Mouse (Mus musculus) hindbrain, embryonic 15.5 days (tissue): Measurements from ENCODE around the gene Art3. TPM values are rescaled to one million over a fixed set of nuclear protein-coding genes. Genes with fewer than 3 reads are reported as not detected.

Experiments
- ATAC-seq: fragments of 200-750 bp; cut with Nextera tagmentation; 2 replicates; pipeline ENCODE4 v1.8.0; 2017; ENCODE audit warnings: low read depth, moderate number of reproducible peaks, moderate TSS enrichment; ENCODE audit not compliant: low FRiP score
- H3K27ac ChIP-seq: fragments of 300-500 bp; sonication (generic); replicated peaks from 2 replicates; pipeline ENCODE4 v1.5.1; 2015; ENCODE audit warnings: mild to moderate bottlenecking, inconsistent platforms
- H3K27me3 ChIP-seq: fragments of 300-500 bp; sonication (generic); 2 replicates; pipeline ENCODE4 v1.6.1; 2015; ENCODE audit warnings: control low read depth, inconsistent platforms
- H3K36me3 ChIP-seq: fragments of 300-500 bp; sonication (generic); 2 replicates; pipeline ENCODE4 v1.6.1; 2015; ENCODE audit warnings: control low read depth, inconsistent platforms
- H3K4me1 ChIP-seq: fragments of 300-500 bp; sonication (generic); replicated peaks from 2 replicates; pipeline ENCODE4 v1.6.1; 2015; ENCODE audit warnings: control low read depth, inconsistent platforms
- H3K4me2 ChIP-seq: fragments of 300-500 bp; sonication (generic); 2 replicates; pipeline ENCODE4 v1.6.1; 2015; ENCODE audit warnings: moderate library complexity, mild to moderate bottlenecking, inconsistent platforms
- H3K4me3 ChIP-seq: fragments of 300-500 bp; sonication (generic); 2 replicates; pipeline ENCODE4 v1.5.1; 2015; ENCODE audit warnings: mild to moderate bottlenecking, inconsistent platforms
- H3K9ac ChIP-seq: fragments of 300-500 bp; sonication (generic); 2 replicates; pipeline ENCODE4 v1.6.1; 2015; ENCODE audit warnings: inconsistent platforms
- H3K9me3 ChIP-seq: fragments of 300-500 bp; sonication (generic); 2 replicates; pipeline ENCODE4 v1.6.1; 2016; ENCODE audit warnings: control low read depth, inconsistent platforms
- WGBS: fragments of 180-500 bp; shearing (Covaris S2); methylation state at CpG from one replicate; pipeline ENCODE4 v1.1.7; 2015; 5-methylcytosine and 5-hydroxymethylcytosine counted together
- polyA plus RNA-seq: library from polyadenylated mRNA; unstranded; fragments of >200 nt; fragmentation: Nextera tagmentation; extraction: Ambion mirVana; gene quantifications from 2 replicates; pipeline ENCODE4 v1.2.1, GENCODE M21; 2015

Art3 gene
- polyA plus RNA-seq, 1 experiment from 2014 or later, result 6.1 TPM

- H3K4me1 ChIP-seq, result 0 out of 2 replicates have a peak, but pooled peaks cover 5% of the 10 kb centered on the region
- 57% methylated on average over 13 of the region's 13 CpGs for WGBS
- H3K27me3 ChIP-seq, result no peaks in the 10 kb centered on the region
- no peak overlapping the region for H3K4me3 ChIP-seq
- peak overlapping the region; percentile 11; the same call in 1 of the 2 replicates for H3K27ac ChIP-seq
- ATAC-seq, result peak; percentile 88; the same call in 1 of the 2 replicates
- H3K4me2 ChIP-seq, result no peak overlapping the region
- H3K9me3 ChIP-seq, result no peaks in the 10 kb centered on the region
- no peaks in the 10 kb centered on the region for H3K36me3 ChIP-seq
- no peak overlapping the region for H3K9ac ChIP-seq
These were observed 37.7 kb downstream of the Art3 start for GRCm38 (mm10) chr5:92369151-92369994.

GRCm38 (mm10) chr5:92370392-92370791 lies 38.8 kb downstream of the Art3 start:
- H3K4me3 ChIP-seq, result no peak overlapping the region
- no peak for ATAC-seq
- H3K27ac ChIP-seq, result no peak overlapping the region
- no peaks in the 10 kb centered on the region for H3K36me3 ChIP-seq
- 0 out of 2 replicates have a peak, but pooled peaks cover 5% of the 10 kb centered on the region for H3K4me1 ChIP-seq
- WGBS, result 85% methylated on average over 6 of the region's 6 CpGs
- no peaks in the 10 kb centered on the region for H3K9me3 ChIP-seq
- no peaks in the 10 kb centered on the region for H3K27me3 ChIP-seq
- no peak overlapping the region for H3K9ac ChIP-seq
- H3K4me2 ChIP-seq, result no peak overlapping the region

DNA sequence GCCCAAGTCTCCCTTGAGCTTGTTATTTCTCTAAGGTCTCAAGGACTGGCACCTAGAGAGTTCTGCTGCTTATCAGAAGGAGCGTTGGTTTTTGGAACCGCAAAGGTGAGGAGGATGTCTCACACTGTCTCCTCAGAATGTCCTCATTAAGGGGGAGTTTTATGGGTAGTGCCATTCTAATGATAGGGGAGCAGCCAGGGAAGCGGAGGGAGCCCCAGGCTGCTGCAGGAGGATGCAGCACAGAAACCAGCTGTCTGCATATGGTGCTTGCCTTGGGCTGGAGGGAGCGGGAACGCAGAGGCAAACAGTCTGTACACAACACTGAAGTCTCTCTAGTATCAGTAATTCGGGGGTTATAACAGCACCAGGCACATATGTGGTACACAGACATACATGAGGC lies 39.3 kb downstream of the Art3 start:
- Histone ChIP-seq H3K4me2 (no peak overlapping the region), H3K36me3 (no peaks in the 10 kb centered on the region), H3K4me1 (0 out of 2 replicates have a peak, but pooled peaks cover 5% of the 10 kb centered on the region), H3K9ac (no peak overlapping the region), H3K27ac (no peak overlapping the region), H3K27me3 (no peaks in the 10 kb centered on the region), H3K4me3 (no peak overlapping the region), H3K9me3 (no peaks in the 10 kb centered on the region)
- no peak for ATAC-seq
- WGBS, result 69% methylated on average over 6 of the region's 6 CpGs

DNA sequence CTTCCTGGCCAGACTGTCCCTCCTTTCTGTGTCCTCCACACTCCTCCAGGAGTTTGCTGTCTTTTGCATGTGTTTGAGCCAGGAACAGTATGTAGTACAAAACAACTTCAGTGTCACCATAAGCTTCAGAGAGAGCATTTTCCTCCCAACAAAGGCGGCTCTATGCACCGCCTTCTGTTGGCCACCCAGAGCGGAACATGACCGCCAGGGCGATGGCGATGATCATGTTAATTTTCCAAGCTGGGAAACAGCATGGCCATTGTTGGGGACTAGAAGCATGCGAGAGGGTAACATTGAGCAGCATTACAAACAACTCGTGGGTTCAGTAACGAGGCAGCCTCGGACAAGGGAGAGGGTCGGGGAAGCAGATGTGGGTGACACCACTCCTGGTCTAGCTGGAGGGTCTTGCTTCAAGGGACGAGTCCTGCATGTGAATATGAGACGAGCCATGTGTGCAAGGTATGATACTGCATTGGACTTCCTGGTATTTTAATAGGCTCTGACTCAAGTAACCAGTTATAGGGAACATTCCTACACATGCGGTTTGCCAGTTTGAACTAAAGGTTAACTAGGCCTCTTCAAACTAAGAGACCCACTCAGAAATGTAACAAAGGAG lies 39.8 kb downstream of the Art3 start:
- Histone ChIP-seq H3K27me3 (no peaks in the 10 kb centered on the region), H3K27ac (no peak overlapping the region), H3K36me3 (no peaks in the 10 kb centered on the region), H3K4me1 (0 out of 2 replicates have a peak, but pooled peaks cover 5% of the 10 kb centered on the region), H3K9me3 (no peaks in the 10 kb centered on the region), H3K4me2 (no peak overlapping the region), H3K4me3 (no peak overlapping the region), H3K9ac (no peak overlapping the region)
- ATAC-seq, result peak; percentile 58; the same call in 1 of the 2 replicates
- 63% methylated on average over 14 of the region's 14 CpGs for WGBS

DNA sequence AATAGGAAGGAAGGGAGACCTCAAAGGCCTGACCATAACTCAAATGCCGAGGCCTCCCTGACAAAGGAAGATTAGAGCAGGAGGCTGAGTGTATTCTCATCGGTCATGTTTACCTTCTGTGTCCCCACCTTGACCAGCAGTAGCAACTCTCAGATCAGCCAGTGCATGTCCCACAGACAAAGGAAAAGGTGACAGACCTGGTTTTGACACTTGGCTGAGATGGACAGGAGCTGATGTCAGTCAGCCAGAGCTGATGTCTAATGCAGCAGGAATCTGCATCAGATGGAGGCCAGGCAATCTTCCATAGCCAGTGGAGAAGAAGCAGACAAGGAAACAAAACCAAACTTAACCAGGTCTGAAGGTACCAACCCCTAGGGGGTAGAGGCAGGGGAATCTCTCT lies 41.0 kb downstream of the Art3 start:
- Histone ChIP-seq H3K9ac (no peak overlapping the region), H3K27ac (no peak overlapping the region), H3K36me3 (no peaks in the 10 kb centered on the region), H3K9me3 (no peaks in the 10 kb centered on the region), H3K27me3 (no peaks in the 10 kb centered on the region), H3K4me3 (no peak overlapping the region), H3K4me2 (no peak overlapping the region), H3K4me1 (0 out of 2 replicates have a peak, but pooled peaks cover 5% of the 10 kb centered on the region)
- WGBS, result 92% methylated on average over 2 of the region's 2 CpGs
- no peak for ATAC-seq

- Histone ChIP-seq H3K4me3 (no peak overlapping the region), H3K9ac (no peak overlapping the region), H3K4me2 (no peak overlapping the region), H3K4me1 (no peaks in the 10 kb centered on the region), H3K27ac (no peak overlapping the region), H3K36me3 (no peaks in the 10 kb centered on the region), H3K9me3 (no peaks in the 10 kb centered on the region), H3K27me3 (no peaks in the 10 kb centered on the region)
- ATAC-seq, result no peak
- 61% methylated on average over 6 of the region's 6 CpGs for WGBS
These were observed 43.1 kb downstream of the Art3 start for GRCm38 (mm10) chr5:92374721-92375142.

GRCm38 (mm10) chr5:92375368-92375767 lies 43.7 kb downstream of the Art3 start:
- 83% methylated on average over 17 of the region's 17 CpGs for WGBS
- Histone ChIP-seq H3K27me3 (no peaks in the 10 kb centered on the region), H3K9me3 (no peaks in the 10 kb centered on the region), H3K4me2 (no peak overlapping the region), H3K27ac (no peak overlapping the region), H3K4me1 (no peaks in the 10 kb centered on the region), H3K4me3 (no peak overlapping the region), H3K36me3 (no peaks in the 10 kb centered on the region), H3K9ac (no peak overlapping the region)
- ATAC-seq, result no peak

- H3K36me3 ChIP-seq, result no peaks in the 10 kb centered on the region
- H3K4me2 ChIP-seq, result no peak overlapping the region
- H3K27me3 ChIP-seq, result no peaks in the 10 kb centered on the region
- no peak overlapping the region for H3K27ac ChIP-seq
- H3K4me1 ChIP-seq, result no peaks in the 10 kb centered on the region
- no peaks in the 10 kb centered on the region for H3K9me3 ChIP-seq
- no peak overlapping the region for H3K4me3 ChIP-seq
- no peak overlapping the region for H3K9ac ChIP-seq
- ATAC-seq, result no peak
- 59% methylated on average over 13 of the region's 13 CpGs for WGBS
These were observed 45.3 kb downstream of the Art3 start for GRCm38 (mm10) chr5:92376795-92377405.

GRCm38 (mm10) chr5:92381550-92382348 lies 50.1 kb downstream of the Art3 start:
- Histone ChIP-seq H3K36me3 (no peaks in the 10 kb centered on the region), H3K9ac (no peak overlapping the region), H3K9me3 (no peaks in the 10 kb centered on the region), H3K4me1 (no peaks in the 10 kb centered on the region), H3K27ac (no peak overlapping the region), H3K4me2 (no peak overlapping the region), H3K27me3 (0 out of 2 replicates have a peak, but pooled peaks cover 3% of the 10 kb centered on the region), H3K4me3 (no peak overlapping the region)
- peak; percentile 91 for ATAC-seq
- WGBS, result 39% methylated on average over 12 of the region's 12 CpGs

DNA sequence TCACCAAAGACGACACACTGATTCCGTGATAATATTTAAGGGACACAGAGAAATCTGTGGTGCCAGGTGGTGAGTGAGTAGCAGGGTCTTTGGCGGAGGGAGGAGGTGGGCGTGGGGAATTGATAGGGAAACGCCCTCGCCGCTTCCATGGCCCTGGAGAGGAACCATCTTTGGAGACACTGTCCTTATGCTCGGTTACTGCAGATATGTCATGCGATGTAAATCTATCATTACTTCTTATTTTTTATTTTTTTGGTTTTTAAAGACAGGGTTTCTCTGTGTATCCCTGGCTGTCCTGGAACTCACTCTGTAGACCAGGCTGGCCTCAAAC lies 50.7 kb downstream of the Art3 start:
- Histone ChIP-seq H3K4me2 (no peak overlapping the region), H3K27ac (no peak overlapping the region), H3K36me3 (no peaks in the 10 kb centered on the region), H3K4me3 (no peak overlapping the region), H3K9ac (no peak overlapping the region), H3K4me1 (no peaks in the 10 kb centered on the region), H3K27me3 (0 out of 2 replicates have a peak, but pooled peaks cover 3% of the 10 kb centered on the region), H3K9me3 (no peaks in the 10 kb centered on the region)
- 61% methylated on average over 9 of the region's 9 CpGs for WGBS
- no peak; the same call in 1 of the 2 replicates for ATAC-seq

GRCm38 (mm10) chr5:92383747-92384146 lies 52.1 kb downstream of the Art3 start:
- Histone ChIP-seq H3K27me3 (0 out of 2 replicates have a peak, but pooled peaks cover 3% of the 10 kb centered on the region), H3K4me2 (no peak overlapping the region), H3K36me3 (no peaks in the 10 kb centered on the region), H3K4me3 (no peak overlapping the region), H3K9ac (no peak overlapping the region), H3K27ac (no peak overlapping the region), H3K4me1 (no peaks in the 10 kb centered on the region), H3K9me3 (no peaks in the 10 kb centered on the region)
- ATAC-seq, result no peak
- 38% methylated on average over 7 of the region's 7 CpGs for WGBS
